Mouse (Mus musculus) v-Abl transformed pro-B cells (cell line): Measurements from ENCODE around the gene Arf1.

Source experiments
- in situ Hi-C, 2 experiments: fragments of 400-800 bp; cut with MboI; formaldehyde crosslinking; loops; one replicate each; pipeline ENCODE4 v1.15.1; 2025; ENCODE audit not compliant: unreplicated experiment in 2 of 2

Gene Arf1

GRCm38 (mm10) chr11:59227604-59228121 is 407 bp downstream of the Arf1 start:
- in situ Hi-C loops, result no loop called here

- in situ Hi-C loops, result no loop called here
Measured at GRCm38 (mm10) chr11:59226787-59227603, 1.1 kb downstream of the Arf1 start.

- in situ Hi-C loops, result no loop called here
Measured at GRCm38 (mm10) chr11:59226251-59226650, 1.8 kb downstream of the Arf1 start.

DNA sequence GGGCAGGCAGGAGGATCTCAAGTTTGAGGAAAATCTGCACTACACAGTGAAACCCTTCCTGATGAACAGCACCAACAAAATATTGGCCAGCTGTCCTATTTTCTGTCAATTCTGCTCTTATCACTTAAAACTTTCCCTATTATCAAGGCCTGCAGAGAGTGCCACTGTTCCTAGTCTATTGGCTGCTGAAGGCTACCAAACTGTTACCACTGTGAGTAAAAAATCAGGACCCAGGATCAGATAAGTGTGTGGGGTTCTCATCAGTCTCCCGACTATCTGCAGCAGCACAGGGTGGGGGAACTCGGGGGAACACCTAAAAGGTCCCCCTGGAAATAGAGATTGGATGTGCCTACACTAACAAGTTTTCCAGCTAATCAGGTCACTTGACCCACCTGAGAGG is 2.9 kb downstream of the Arf1 start:
- in situ Hi-C loops, result no loop called here

GRCm38 (mm10) chr11:59224470-59224869 is 3.6 kb downstream of the Arf1 start:
- in situ Hi-C loops, result loop anchor here in 1 of 2 experiments (25.0 kb wide), 1 partner anchor 912 kb away; the partner anchor contains the start of gene Zfp692

- in situ Hi-C loops, result loop anchor here in 1 of 2 experiments (25.0 kb wide), 1 partner anchor 912 kb away; the partner anchor contains the start of gene Zfp692
Measured at GRCm38 (mm10) chr11:59224025-59224424, 4.0 kb downstream of the Arf1 start.

- in situ Hi-C loops, result loop anchor here in 1 of 2 experiments (25.0 kb wide), 1 partner anchor 910 kb away; the partner anchor contains the start of gene Zfp692
Measured at GRCm38 (mm10) chr11:59222306-59222705, 5.8 kb downstream of the Arf1 start.

GRCm38 (mm10) chr11:59221604-59222003 is 6.5 kb downstream of the Arf1 start:
- in situ Hi-C loops, result loop anchor here in 1 of 2 experiments (25.0 kb wide), 1 partner anchor 909 kb away; the partner anchor contains the start of gene Zfp692

DNA sequence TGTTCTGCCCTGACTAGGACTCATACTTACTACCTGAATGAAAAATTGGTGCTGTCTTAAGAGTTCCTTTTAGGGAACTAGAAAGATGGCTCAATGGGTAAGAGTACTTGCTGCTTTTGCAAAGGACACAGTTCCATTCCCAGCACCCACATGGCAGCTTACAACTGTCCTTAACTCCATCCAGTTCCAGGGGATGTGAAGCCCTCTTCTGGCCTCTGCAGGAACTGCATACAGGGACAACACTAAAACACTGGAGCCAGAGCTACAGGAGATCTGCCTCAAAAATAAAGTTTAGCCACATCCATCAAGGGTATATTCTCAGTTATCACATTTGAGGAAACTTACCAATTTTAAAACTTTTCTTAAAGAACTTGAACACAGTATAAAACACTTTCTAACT is 9.0 kb downstream of the Arf1 start:
- in situ Hi-C loops, result loop anchor here in 1 of 2 experiments (25.0 kb wide), 1 partner anchor 907 kb away; the partner anchor contains the start of gene Zfp692

GRCm38 (mm10) chr11:59218389-59218998 is 9.6 kb downstream of the Arf1 start:
- in situ Hi-C loops, result loop anchor here in 1 of 2 experiments (25.0 kb wide), 1 partner anchor 906 kb away; the partner anchor contains the start of gene Zfp692

GRCm38 (mm10) chr11:59216955-59217354 is 11.1 kb downstream of the Arf1 start:
- in situ Hi-C loops, result loop anchor here in 1 of 2 experiments (25.0 kb wide), 1 partner anchor 905 kb away; the partner anchor contains the start of gene Zfp692

- in situ Hi-C loops, result loop anchor here in 1 of 2 experiments (25.0 kb wide), 1 partner anchor 901 kb away; the partner anchor contains the start of gene Zfp692
Measured at GRCm38 (mm10) chr11:59212892-59213494, 15.1 kb downstream of the Arf1 start.

- in situ Hi-C loops, result loop anchor here in 1 of 2 experiments (25.0 kb wide), 1 partner anchor 900 kb away; the partner anchor contains the start of gene Zfp692
Measured at GRCm38 (mm10) chr11:59212320-59212719, 15.8 kb downstream of the Arf1 start.

DNA sequence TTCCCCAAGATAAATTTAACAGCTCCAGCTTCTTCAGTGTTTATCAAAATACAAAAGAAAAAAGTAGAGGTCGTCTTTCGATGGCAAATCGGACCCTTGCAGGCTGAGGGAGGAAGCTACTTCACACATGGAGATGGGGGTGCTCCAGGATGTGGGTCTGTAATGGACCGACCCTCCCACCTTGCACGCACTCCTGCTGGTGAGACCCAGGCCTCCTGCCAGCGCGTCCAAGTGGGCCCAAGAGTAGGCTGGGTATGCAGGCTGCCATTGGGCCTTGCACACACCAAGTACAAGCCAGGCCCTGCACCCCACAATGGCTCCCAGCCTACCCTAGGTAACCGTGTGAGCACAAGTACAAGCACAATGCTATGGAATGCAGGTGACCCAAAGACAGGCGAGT is 16.5 kb downstream of the Arf1 start:
- in situ Hi-C loops, result loop anchor here in 1 of 2 experiments (25.0 kb wide), 1 partner anchor 899 kb away; the partner anchor contains the start of gene Zfp692

GRCm38 (mm10) chr11:59210020-59210419 is 18.1 kb downstream of the Arf1 start:
- in situ Hi-C loops, result loop anchor here in 1 of 2 experiments (25.0 kb wide), 1 partner anchor 898 kb away; the partner anchor contains the start of gene Zfp692

DNA sequence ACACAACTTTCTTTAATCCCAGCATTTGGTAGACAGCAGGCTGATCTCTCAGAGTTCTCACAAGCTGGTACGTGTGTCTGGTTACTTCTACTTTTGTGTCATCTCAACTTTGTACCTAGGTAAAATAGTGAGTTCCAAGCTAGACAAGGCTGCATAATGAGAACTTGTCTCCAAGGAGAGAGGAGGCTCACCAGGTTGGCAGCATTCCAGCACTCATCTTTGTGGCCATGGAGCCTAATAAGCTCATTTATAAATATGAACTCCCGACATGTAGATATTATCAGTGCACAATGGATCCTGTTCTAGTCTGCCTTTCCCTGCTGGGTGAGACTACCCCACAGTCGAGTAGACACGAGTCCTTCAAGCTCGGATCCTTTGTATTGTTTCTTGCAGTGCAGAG is 18.5 kb downstream of the Arf1 start:
- in situ Hi-C loops, result loop anchor here in 1 of 2 experiments (25.0 kb wide), 1 partner anchor 897 kb away; the partner anchor contains the start of gene Zfp692

DNA sequence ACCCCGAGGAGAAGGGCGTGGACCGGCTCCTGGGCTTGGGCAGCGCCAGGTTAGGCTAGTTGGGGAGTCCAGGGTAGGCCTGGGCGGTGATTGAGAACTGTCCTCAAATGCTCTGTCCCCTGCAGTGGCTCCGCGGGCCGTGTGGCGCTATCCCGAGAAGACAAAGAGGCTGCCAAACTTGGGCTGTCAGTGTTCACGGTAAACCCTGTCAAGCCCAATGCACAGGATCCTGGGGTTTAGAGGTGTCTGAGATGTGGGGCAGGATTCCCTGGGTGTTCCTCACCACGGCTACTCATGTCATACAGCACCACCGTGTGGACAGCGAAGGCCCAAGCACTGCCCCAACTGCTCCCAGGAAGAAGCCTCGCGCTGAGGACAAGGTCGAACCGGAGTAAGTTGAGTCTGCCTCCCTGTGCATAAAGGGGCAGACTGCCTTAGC is 19.0 kb downstream of the Arf1 start:
- in situ Hi-C loops, result loop anchor here in 1 of 2 experiments (25.0 kb wide), 1 partner anchor 897 kb away; the partner anchor contains the start of gene Zfp692

DNA sequence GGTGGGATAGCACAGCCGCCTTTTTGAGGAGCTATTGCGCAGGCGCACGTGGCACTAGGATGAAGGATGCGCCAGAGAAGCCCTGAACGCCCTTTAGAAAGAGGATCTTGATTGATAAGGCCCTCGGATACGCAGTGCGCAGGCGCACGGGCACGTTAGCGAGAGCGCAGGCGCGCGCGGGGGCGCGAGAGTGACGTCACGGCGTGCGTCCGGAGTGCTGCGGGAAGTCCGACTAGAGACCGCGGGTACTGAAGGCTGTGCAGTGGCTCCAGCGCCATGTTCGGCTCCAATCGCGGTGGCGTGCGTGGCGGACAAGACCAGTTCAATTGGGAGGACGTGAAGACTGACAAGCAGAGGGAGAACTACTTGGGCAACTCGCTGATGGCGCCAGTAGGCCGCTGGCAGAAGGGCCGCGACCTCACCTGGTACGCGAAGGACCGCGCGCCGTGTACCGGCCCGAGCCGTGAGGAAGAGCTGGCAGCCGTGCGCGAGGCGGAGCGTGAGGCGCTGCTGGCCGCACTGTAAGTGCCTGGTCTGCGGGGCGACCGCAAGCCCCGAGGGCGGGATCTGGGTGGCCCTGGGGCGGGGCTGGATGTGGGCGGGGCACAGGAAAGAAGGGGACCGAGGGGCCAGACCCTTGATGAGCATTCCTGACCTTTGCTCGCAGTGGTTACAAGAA is 19.8 kb downstream of the Arf1 start, which contains the start of gene 2310033P09Rik:
2310033P09Rik (plus strand) TSS at position 169 of the 679 bp plus-strand sequence.
- in situ Hi-C loops, result loop anchor here in 1 of 2 experiments (25.0 kb wide), 1 partner anchor 896 kb away; the partner anchor contains the start of gene Zfp692
